Mouse (Mus musculus): ENCODE data around the gene Arhgap15. TPM values are rescaled to one million over a fixed set of nuclear protein-coding genes. Genes with fewer than 3 reads are reported as not detected.

The Arhgap15 gene
- polyA plus RNA-seq, 1 experiment from 2014 or later = 2.8 TPM

GRCm38 (mm10) chr2:44102351-44102750, 353.7 kb downstream of the Arhgap15 start:
- no peak overlapping the region for H3K4me2 ChIP-seq (ENCODE audit: low read depth, low read length)
- peak overlapping the region; percentile 19; the same call in 1 of the 2 replicates for H3K27ac ChIP-seq (ENCODE audit: low read length)
- H3K27me3 ChIP-seq (ENCODE audit: control insufficient read depth, insufficient read depth, low read length) = no peaks in the 10 kb centered on the region
- H3K4me1 ChIP-seq (ENCODE audit: control insufficient read depth, insufficient read depth, low read length) = peaks cover 7% of the 10 kb centered on the region; the same call in 1 of the 2 replicates
- H3K36me3 ChIP-seq (ENCODE audit: control insufficient read depth, insufficient read depth, low read length) = no peaks in the 10 kb centered on the region
- peaks cover 3% of the 10 kb centered on the region for H3K9me3 ChIP-seq (replicated peaks; ENCODE audit: control insufficient read depth, low read length)
- no peak overlapping the region for H3K9ac ChIP-seq (ENCODE audit: low read length)
- no peak for ATAC-seq (ENCODE audit: insufficient read depth, low FRiP score)
- no peak overlapping the region for H3K4me3 ChIP-seq (replicated peaks; ENCODE audit: low read length)
- 89% methylated on average over 6 of the region's 6 CpGs for WGBS

GRCm38 (mm10) chr2:44103321-44103720, 354.7 kb downstream of the Arhgap15 start:
- Histone ChIP-seq H3K4me2 (ENCODE audit: low read depth, low read length) (no peak overlapping the region), H3K36me3 (ENCODE audit: control insufficient read depth, insufficient read depth, low read length) (no peaks in the 10 kb centered on the region), H3K4me3 (replicated peaks; ENCODE audit: low read length) (no peak overlapping the region), H3K9ac (ENCODE audit: low read length) (peak overlapping the region; percentile 56; the same call in 1 of the 2 replicates), H3K27ac (ENCODE audit: low read length) (peak overlapping the region; percentile 66; the same call in 1 of the 2 replicates), H3K27me3 (ENCODE audit: control insufficient read depth, insufficient read depth, low read length) (no peaks in the 10 kb centered on the region), H3K9me3 (replicated peaks; ENCODE audit: control insufficient read depth, low read length) (no peaks in the 10 kb centered on the region), H3K4me1 (ENCODE audit: control insufficient read depth, insufficient read depth, low read length) (peaks cover 7% of the 10 kb centered on the region; the same call in 1 of the 2 replicates)
- 60% methylated on average over 8 of the region's 8 CpGs for WGBS
- no peak for ATAC-seq (ENCODE audit: insufficient read depth, low FRiP score)

GRCm38 (mm10) chr2:44103742-44104141, 355.1 kb downstream of the Arhgap15 start:
- ATAC-seq (ENCODE audit: insufficient read depth, low FRiP score) = no peak

GRCm38 (mm10) chr2:44104282-44105197, 355.9 kb downstream of the Arhgap15 start:
- Histone ChIP-seq H3K9ac (ENCODE audit: low read length) (no peak overlapping the region; the same call in 1 of the 2 replicates), H3K4me2 (ENCODE audit: low read depth, low read length) (peak overlapping the region; percentile 0), H3K9me3 (replicated peaks; ENCODE audit: control insufficient read depth, low read length) (no peaks in the 10 kb centered on the region), H3K27ac (ENCODE audit: low read length) (peak overlapping the region; percentile 92), H3K27me3 (ENCODE audit: control insufficient read depth, insufficient read depth, low read length) (no peaks in the 10 kb centered on the region), H3K36me3 (ENCODE audit: control insufficient read depth, insufficient read depth, low read length) (no peaks in the 10 kb centered on the region), H3K4me3 (replicated peaks; ENCODE audit: low read length) (no peak overlapping the region), H3K4me1 (ENCODE audit: control insufficient read depth, insufficient read depth, low read length) (peaks cover 7% of the 10 kb centered on the region; the same call in 1 of the 2 replicates)
- 39% methylated on average over 22 of the region's 22 CpGs for WGBS
- peak; percentile 85 for ATAC-seq (ENCODE audit: insufficient read depth, low FRiP score)

More at GRCm38 (mm10) chr2:44103742-44104141, 355.1 kb downstream of the Arhgap15 start:
- no peaks in the 10 kb centered on the region for H3K27me3 ChIP-seq (ENCODE audit: control insufficient read depth, insufficient read depth, low read length)
- H3K36me3 ChIP-seq (ENCODE audit: control insufficient read depth, insufficient read depth, low read length) = no peaks in the 10 kb centered on the region
- no peak overlapping the region for H3K4me3 ChIP-seq (replicated peaks; ENCODE audit: low read length)
- H3K9me3 ChIP-seq (replicated peaks; ENCODE audit: control insufficient read depth, low read length) = no peaks in the 10 kb centered on the region
- no peak overlapping the region for H3K9ac ChIP-seq (ENCODE audit: low read length)
- no peak overlapping the region for H3K4me2 ChIP-seq (ENCODE audit: low read depth, low read length)
- H3K27ac ChIP-seq (ENCODE audit: low read length) = peak overlapping the region; percentile 92
- 71% methylated on average over 5 of the region's 5 CpGs for WGBS
- peaks cover 7% of the 10 kb centered on the region; the same call in 1 of the 2 replicates for H3K4me1 ChIP-seq (ENCODE audit: control insufficient read depth, insufficient read depth, low read length)

- H3K4me2 ChIP-seq (ENCODE audit: low read depth, low read length) = no peak overlapping the region
- H3K36me3 ChIP-seq (ENCODE audit: control insufficient read depth, insufficient read depth, low read length) = no peaks in the 10 kb centered on the region
- no peaks in the 10 kb centered on the region for H3K9me3 ChIP-seq (replicated peaks; ENCODE audit: control insufficient read depth, low read length)
- ATAC-seq (ENCODE audit: insufficient read depth, low FRiP score) = peak; percentile 14; the same call in 1 of the 2 replicates
- no peak overlapping the region for H3K4me3 ChIP-seq (replicated peaks; ENCODE audit: low read length)
- 48% methylated on average over 8 of the region's 8 CpGs for WGBS
- H3K27me3 ChIP-seq (ENCODE audit: control insufficient read depth, insufficient read depth, low read length) = no peaks in the 10 kb centered on the region
- H3K4me1 ChIP-seq (ENCODE audit: control insufficient read depth, insufficient read depth, low read length) = peaks cover 7% of the 10 kb centered on the region; the same call in 1 of the 2 replicates
- peak overlapping the region; percentile 92 for H3K27ac ChIP-seq (ENCODE audit: low read length)
- no peak overlapping the region for H3K9ac ChIP-seq (ENCODE audit: low read length)
Measured at GRCm38 (mm10) chr2:44105198-44105555, 356.6 kb downstream of the Arhgap15 start.

GRCm38 (mm10) chr2:44106359-44106758, 357.7 kb downstream of the Arhgap15 start:
- no peak overlapping the region for H3K9ac ChIP-seq (ENCODE audit: low read length)
- H3K27ac ChIP-seq (ENCODE audit: low read length) = peak overlapping the region; percentile 48
- H3K4me2 ChIP-seq (ENCODE audit: low read depth, low read length) = no peak overlapping the region
- H3K27me3 ChIP-seq (ENCODE audit: control insufficient read depth, insufficient read depth, low read length) = no peaks in the 10 kb centered on the region
- ATAC-seq (ENCODE audit: insufficient read depth, low FRiP score) = no peak
- peaks cover 7% of the 10 kb centered on the region; the same call in 1 of the 2 replicates for H3K4me1 ChIP-seq (ENCODE audit: control insufficient read depth, insufficient read depth, low read length)
- 43% methylated on average over 8 of the region's 8 CpGs for WGBS
- no peaks in the 10 kb centered on the region for H3K36me3 ChIP-seq (ENCODE audit: control insufficient read depth, insufficient read depth, low read length)
- H3K4me3 ChIP-seq (replicated peaks; ENCODE audit: low read length) = no peak overlapping the region
- H3K9me3 ChIP-seq (replicated peaks; ENCODE audit: control insufficient read depth, low read length) = no peaks in the 10 kb centered on the region

- Histone ChIP-seq H3K4me2 (ENCODE audit: low read depth, low read length) (no peak overlapping the region), H3K9me3 (replicated peaks; ENCODE audit: control insufficient read depth, low read length) (no peaks in the 10 kb centered on the region), H3K4me1 (ENCODE audit: control insufficient read depth, insufficient read depth, low read length) (peaks cover 14% of the 10 kb centered on the region), H3K4me3 (replicated peaks; ENCODE audit: low read length) (no peak overlapping the region), H3K27me3 (ENCODE audit: control insufficient read depth, insufficient read depth, low read length) (no peaks in the 10 kb centered on the region), H3K36me3 (ENCODE audit: control insufficient read depth, insufficient read depth, low read length) (no peaks in the 10 kb centered on the region), H3K9ac (ENCODE audit: low read length) (no peak overlapping the region), H3K27ac (ENCODE audit: low read length) (no peak overlapping the region)
- 81% methylated on average over 3 of the region's 3 CpGs for WGBS
- no peak for ATAC-seq (ENCODE audit: insufficient read depth, low FRiP score)
Measured at GRCm38 (mm10) chr2:44111276-44111675, 362.7 kb downstream of the Arhgap15 start.

GRCm38 (mm10) chr2:44112990-44113798, 364.6 kb downstream of the Arhgap15 start:
- H3K4me2 ChIP-seq (ENCODE audit: low read depth, low read length) = no peak overlapping the region
- no peak overlapping the region for H3K9ac ChIP-seq (ENCODE audit: low read length)
- H3K27ac ChIP-seq (ENCODE audit: low read length) = peak overlapping the region; percentile 87
- H3K4me1 ChIP-seq (ENCODE audit: control insufficient read depth, insufficient read depth, low read length) = peaks cover 14% of the 10 kb centered on the region
- H3K9me3 ChIP-seq (replicated peaks; ENCODE audit: control insufficient read depth, low read length) = no peaks in the 10 kb centered on the region
- H3K36me3 ChIP-seq (ENCODE audit: control insufficient read depth, insufficient read depth, low read length) = no peaks in the 10 kb centered on the region
- H3K27me3 ChIP-seq (ENCODE audit: control insufficient read depth, insufficient read depth, low read length) = no peaks in the 10 kb centered on the region
- WGBS = 62% methylated on average over 9 of the region's 9 CpGs
- peak; percentile 53; the same call in 1 of the 2 replicates for ATAC-seq (ENCODE audit: insufficient read depth, low FRiP score)
- H3K4me3 ChIP-seq (replicated peaks; ENCODE audit: low read length) = no peak overlapping the region

Data from stomach, embryonic 16.5 days (tissue).